Comparison of ENCODE assay signal across 10 mouse cellular contexts in genomic region chr15:3514027-3514426, GRCm38 (mm10).
"Had no signal": no experiment of that assay in that cellular context is flagged by ENCODE, and none has a peak within 500 bp of the region (broad histone marks: within the 10 kb centered on the region; RNA-seq: fewer than 3 reads in every experiment).

No protein-coding gene starts in this region.

- DNase-seq: gastrocnemius, postnatal 25 days; heart, adult 18-20 months; heart, postnatal 10 days; heart, postnatal 4 days; kidney, adult 18-20 months; kidney, adult 8-10 months; kidney, postnatal 10 days; kidney, postnatal 25 days; kidney, postnatal 4 days; left cerebral cortex, postnatal 4 days had no signal
